Mouse (Mus musculus) ES-E14 (cell line): ENCODE results near the gene Bcl2l1.

ENCODE experiments used
- CHD2 ChIP-seq: IDR thresholded peaks from 2 replicates; pipeline ENCODE4 v1.6.1; 2014; ENCODE audit warnings: mild to moderate bottlenecking, low read depth, low read length, inconsistent platforms
- ZNF384 ChIP-seq: IDR thresholded peaks from 2 replicates; pipeline ENCODE4 v1.6.1; 2012; ENCODE audit warnings: low read depth, low read length, inconsistent platforms

DNA sequence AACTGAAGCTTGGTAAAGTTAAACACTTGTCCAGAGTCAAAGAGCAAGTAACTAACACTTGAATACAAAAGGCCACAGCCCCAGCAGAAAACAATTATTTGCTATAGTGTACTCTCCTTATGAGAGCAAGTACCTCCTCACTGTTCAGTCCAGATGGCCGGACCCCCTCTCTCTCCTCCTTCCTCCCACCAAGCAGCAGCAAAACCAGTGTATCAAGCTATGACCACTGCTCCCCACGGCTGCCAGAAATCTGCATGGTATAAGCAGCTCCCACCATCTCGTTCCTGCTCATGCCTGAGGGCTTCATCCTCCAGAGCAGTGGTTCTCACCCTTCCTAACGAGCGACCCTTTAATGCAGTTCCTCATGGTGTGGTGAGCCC is 26.4 kb downstream of the Bcl2l1 start:
- TF ChIP-seq CHD2: no peak
- TF ChIP-seq ZNF384: no peak
